Mouse (Mus musculus) gastrocnemius, postnatal 10 days (tissue): ENCODE data around the gene Ptpra. TPM values are rescaled to one million over a fixed set of nuclear protein-coding genes. Genes with fewer than 3 reads are reported as not detected.

Experiments
- DNase-seq: peaks from one replicate; pipeline ENCODE4 v3.0.0; 2021; ENCODE audit warnings: mixed read lengths
- microRNA-seq, 2 experiments: library from miRNA; unstranded; fragments of <30 nt; microRNA quantifications; one replicate each; pipeline ENCODE4 v1.2.0; 2021
- total RNA-seq, 2 experiments: library from RNA; stranded (reverse); gene quantifications; 2 replicates each; pipeline ENCODE4 v1.2.3; 2021

Ptpra gene
- total RNA-seq, 2 experiments from 2014 or later = 42.2 to 49.9 TPM

DNA sequence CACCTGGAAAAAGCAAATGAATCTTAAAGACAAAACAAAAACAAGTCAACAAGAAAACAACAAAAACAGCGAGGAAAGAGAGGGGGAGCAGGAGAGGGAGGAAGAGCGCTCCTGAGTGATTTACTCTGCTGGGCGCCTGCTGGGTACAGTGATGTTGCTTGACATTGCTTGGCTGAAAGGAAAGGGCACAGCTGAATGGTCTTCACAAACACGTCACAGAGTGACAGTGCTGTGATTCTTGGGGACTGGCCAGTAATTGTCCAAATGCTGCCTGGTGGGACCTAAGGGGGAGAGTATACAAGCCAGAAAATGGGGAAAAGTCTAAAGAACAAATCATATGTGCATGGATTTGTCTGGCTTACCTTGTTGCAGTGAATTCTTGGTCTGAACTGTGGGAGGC, 152.1 kb downstream of the Ptpra start:
- no peak for DNase-seq

Small RNA genes lying within 50 kb of the gene (microRNA-seq; reads per million reads assigned to microRNA genes)
- 0 reads per million in 2 experiments for gene Gm23876

Other genes with a start within 250 kb of the Ptpra start
- gene Nop56, start 175.8 kb upstream of the Ptpra start, total RNA-seq = 10 to 100 TPM; 46.8 to 54.5 TPM
- 100 to 1,000 TPM; 365 to 419 TPM for gene Idh3b, start 165.7 kb upstream of the Ptpra start, total RNA-seq
- 1 to 10 TPM; 1.5 to 1.9 TPM for gene Ebf4, start 155.1 kb upstream of the Ptpra start, total RNA-seq
- 10 to 100 TPM; 17.5 to 19.8 TPM for gene Cpxm1, start 52.7 kb upstream of the Ptpra start, total RNA-seq
- not detected for gene Gm28372, start 45.0 kb upstream of the Ptpra start, total RNA-seq
- gene 1700020A23Rik, start 45.0 kb upstream of the Ptpra start, total RNA-seq = not detected
- gene Tmem239, start 43.8 kb upstream of the Ptpra start, total RNA-seq = not detected
- gene Vps16, start 25.9 kb upstream of the Ptpra start, total RNA-seq = 10 to 100 TPM; 23.0 to 25.9 TPM
- gene Pced1a, start 25.6 kb upstream of the Ptpra start, total RNA-seq = 1 to 10 TPM; 4.7 to 7.7 TPM
- gene Mrps26, start 113.5 kb downstream of the Ptpra start, total RNA-seq = 10 to 100 TPM; 48.6 to 51.2 TPM
- gene Oxt, start 125.9 kb downstream of the Ptpra start, total RNA-seq = not detected
- under 1 TPM in 1 of 2 experiments, not detected in 1; 0.50 TPM for gene Avp, start 132.3 kb downstream of the Ptpra start, total RNA-seq
- gene Fastkd5, start 179.7 kb downstream of the Ptpra start, total RNA-seq = 1 to 10 TPM; 4.8 to 6.0 TPM
- 1 to 10 TPM; 4.7 to 5.1 TPM for gene Ubox5, start 179.8 kb downstream of the Ptpra start, total RNA-seq
- gene Lzts3, start 192.5 kb downstream of the Ptpra start, total RNA-seq = 1 to 10 TPM; 2.9 to 3.4 TPM
- gene Ddrgk1, start 214.4 kb downstream of the Ptpra start, total RNA-seq = 10 to 100 TPM; 66.1 to 71.3 TPM
- 10 to 100 TPM; 15.9 to 16.5 TPM for gene Itpa, start 217.3 kb downstream of the Ptpra start, total RNA-seq
- under 1 TPM; 0.07 to 0.25 TPM for gene Slc4a11, start 247.2 kb downstream of the Ptpra start, total RNA-seq